Mouse (Mus musculus) thymus, postnatal 25 days (tissue): ENCODE measurements around the gene Ccl6.
"Not testable (repeated sequence)": the region's sequence is repeated elsewhere in the genome, so short reads cannot be mapped to it uniquely, and the experiment has no call there.

Experiments
- DNase-seq: peaks from one replicate; pipeline ENCODE4 v3.0.0; 2022

Ccl6 gene

GRCm38 (mm10) chr11:83556085-83556781 is 36.7 kb downstream of the Ccl6 start:
- DNase-seq, result no peak

DNA sequence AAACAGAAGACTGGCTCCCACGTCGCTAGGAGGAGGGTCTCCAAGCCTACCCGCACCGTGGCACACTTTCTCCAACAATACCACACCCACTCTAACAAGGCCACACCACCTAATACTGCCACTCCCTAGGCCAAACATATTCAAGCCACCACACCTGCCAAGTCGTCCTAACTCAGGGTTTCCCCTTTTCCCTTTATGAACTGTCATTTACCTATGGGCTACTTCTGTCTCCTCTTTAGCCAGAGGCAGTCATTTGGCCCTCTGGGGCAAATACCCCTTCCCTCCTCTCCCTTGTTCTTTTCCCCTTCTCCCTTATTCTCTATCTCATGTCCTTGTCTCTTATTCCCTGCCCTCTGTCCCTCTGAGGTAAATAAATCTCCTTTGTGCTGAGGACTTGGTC is 41.2 kb downstream of the Ccl6 start:
- DNase-seq, result no peak

- DNase-seq, result not testable (repeated sequence)
Measured at GRCm38 (mm10) chr11:83551037-83551436, 41.9 kb downstream of the Ccl6 start.

GRCm38 (mm10) chr11:83550186-83550632 is 42.7 kb downstream of the Ccl6 start:
- no peak for DNase-seq

DNA sequence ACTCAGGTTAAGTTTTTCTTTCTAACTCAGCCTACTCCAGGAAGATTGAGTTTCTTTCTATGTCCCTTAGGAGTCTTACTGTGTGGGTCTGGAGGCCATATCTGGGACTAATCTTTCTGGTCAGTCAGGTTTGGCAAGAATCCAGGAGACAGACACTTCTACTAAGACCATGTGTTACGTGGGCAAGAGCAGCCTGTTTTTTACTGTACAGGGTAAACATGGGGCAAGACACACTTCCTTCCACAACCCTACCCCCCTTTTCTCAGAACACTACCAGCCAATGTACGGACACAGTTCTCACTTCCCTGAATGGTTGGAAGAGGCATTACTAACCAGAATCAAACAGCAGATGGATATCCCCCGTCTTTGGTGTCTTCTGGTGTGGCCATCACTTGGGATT is 48.7 kb downstream of the Ccl6 start:
- no peak for DNase-seq

DNA sequence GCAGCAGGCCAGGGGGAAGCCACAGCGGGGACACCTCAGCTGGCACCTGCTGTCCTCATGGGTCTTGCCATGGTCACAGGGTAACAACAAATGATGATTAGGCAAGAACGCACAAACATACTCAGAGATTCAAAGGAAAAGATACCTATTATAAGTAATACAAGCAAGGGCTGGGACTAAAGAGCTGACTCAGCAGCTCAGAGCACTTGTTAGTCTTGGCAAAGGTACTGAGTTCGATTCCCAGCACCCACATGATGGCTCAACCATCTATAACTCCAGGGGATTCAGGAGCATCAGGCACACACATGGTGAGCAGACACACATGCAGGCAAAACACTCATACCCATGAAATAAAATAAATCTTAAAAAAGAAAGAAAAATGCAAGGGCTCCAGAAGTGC is 51.5 kb downstream of the Ccl6 start:
- DNase-seq, result no peak

GRCm38 (mm10) chr11:83540931-83541330 is 52.0 kb downstream of the Ccl6 start:
- no peak for DNase-seq

DNA sequence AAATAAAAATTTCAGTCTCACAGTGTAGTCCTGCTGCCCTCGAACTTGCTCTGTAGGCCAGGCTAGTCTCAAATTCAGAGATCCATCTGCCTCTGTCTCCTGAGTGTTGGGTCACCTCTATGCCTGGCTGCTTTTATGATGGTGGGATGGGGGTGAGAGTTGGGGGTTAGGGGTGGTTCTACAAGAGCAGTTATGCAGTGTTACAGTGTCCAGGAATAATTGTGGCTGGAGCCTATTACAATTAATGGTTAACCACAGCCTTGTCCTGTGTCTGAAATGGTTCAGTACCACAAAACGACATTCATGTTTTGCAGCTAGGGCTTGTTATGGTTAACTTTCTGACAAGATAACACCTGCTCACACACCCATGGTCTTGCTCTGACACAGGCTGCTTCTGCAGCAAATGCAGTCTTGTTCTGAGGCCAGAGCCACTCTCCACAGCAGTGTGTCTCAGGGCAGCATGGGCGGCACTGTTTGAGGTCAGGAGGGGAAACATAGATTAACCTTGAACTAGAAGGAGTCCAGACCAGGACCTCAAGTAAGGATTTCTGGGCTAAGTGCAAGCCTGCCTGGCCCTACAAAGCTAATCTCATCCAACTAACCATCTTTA is 54.1 kb downstream of the Ccl6 start:
- DNase-seq, result no peak
